Mouse (Mus musculus) cortical plate, adult 2 months (tissue): ENCODE measurements around the gene Rbck1. TPM values are rescaled to one million over a fixed set of nuclear protein-coding genes. Genes with fewer than 3 reads are reported as not detected.

ENCODE experiments used
- H3K27ac ChIP-seq: fragments of 200-500 bp; 2 replicates; pipeline ENCODE4 v1.5.1; 2012; ENCODE audit warnings: low read length, control low read depth, inconsistent platforms; ENCODE audit not compliant: insufficient read depth
- H3K4me1 ChIP-seq: fragments of 200-500 bp; 2 replicates; pipeline ENCODE4 v1.6.1; 2011; ENCODE audit warnings: low read length; ENCODE audit not compliant: control insufficient read depth, insufficient read depth
- H3K4me3 ChIP-seq: fragments of 200-500 bp; 2 replicates; pipeline ENCODE4 v1.5.1; 2011; ENCODE audit warnings: mild to moderate bottlenecking, low read length, control low read depth; ENCODE audit not compliant: insufficient read depth
- CTCF ChIP-seq: fragments of 200-500 bp; IDR thresholded peaks from 2 replicates; pipeline ENCODE4 v1.5.1; 2011; ENCODE audit warnings: mild to moderate bottlenecking, control low read depth, low read length; ENCODE audit not compliant: insufficient read depth; ENCODE audit errors: extremely low read depth
- POLR2A ChIP-seq: fragments of 200-500 bp; IDR thresholded peaks from 2 replicates; pipeline ENCODE4 v1.6.1; 2011; ENCODE audit warnings: mild to moderate bottlenecking, low read length, control low read depth; ENCODE audit not compliant: insufficient read depth; ENCODE audit errors: extremely low read depth
- polyA plus RNA-seq: library from polyadenylated mRNA; depleted of rRNA; stranded (reverse); fragments of >200 nt; gene quantifications from 2 replicates; pipeline ENCODE4 v1.2.3, GENCODE M21; 2012

Gene Rbck1
- polyA plus RNA-seq, 1 experiment = 197 TPM

GRCm38 (mm10) chr2:152317054-152317453, 15.4 kb downstream of the Rbck1 start:
- Histone ChIP-seq H3K27ac (no peak overlapping the region), H3K4me3 (no peak overlapping the region), H3K4me1 (no peaks in the 10 kb centered on the region)
- TF ChIP-seq CTCF = no peak
- no peak for TF ChIP-seq POLR2A

DNA sequence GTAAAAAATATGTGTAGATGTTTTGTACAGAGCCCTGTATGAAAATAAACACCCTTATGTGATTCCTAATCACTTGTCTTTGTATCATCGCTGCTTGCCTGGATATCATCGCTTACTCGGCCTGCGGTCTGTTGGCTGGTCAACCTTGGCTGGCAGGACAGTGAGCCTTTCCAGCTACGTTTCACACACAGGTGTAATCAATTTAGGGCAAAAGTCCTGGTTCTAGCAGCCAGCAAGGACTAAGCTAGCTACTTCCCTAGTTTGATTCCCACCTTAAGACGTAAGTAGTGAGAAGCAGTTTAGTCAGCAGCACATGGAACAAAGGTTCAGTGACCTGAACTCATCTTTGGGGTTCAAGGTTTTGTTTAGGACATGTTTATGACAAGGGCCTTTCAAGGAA, 18.5 kb downstream of the Rbck1 start:
- TF ChIP-seq CTCF (no peak), POLR2A (no peak)
- Histone ChIP-seq H3K4me1 (no peaks in the 10 kb centered on the region), H3K4me3 (no peak overlapping the region), H3K27ac (no peak overlapping the region)

- H3K4me1 ChIP-seq = no peaks in the 10 kb centered on the region
- TF ChIP-seq POLR2A = 0 out of 2 replicates have a peak, but pooled peaks have one; percentile 8
- no peak for TF ChIP-seq CTCF
- H3K4me3 ChIP-seq = no peak overlapping the region
- H3K27ac ChIP-seq = no peak overlapping the region
Measured at GRCm38 (mm10) chr2:152312996-152313395, 19.5 kb downstream of the Rbck1 start.

GRCm38 (mm10) chr2:152307186-152307585, 25.3 kb downstream of the Rbck1 start:
- Histone ChIP-seq H3K27ac (no peak overlapping the region), H3K4me1 (no peaks in the 10 kb centered on the region), H3K4me3 (no peak overlapping the region)
- TF ChIP-seq CTCF = no peak
- TF ChIP-seq POLR2A = no peak

DNA sequence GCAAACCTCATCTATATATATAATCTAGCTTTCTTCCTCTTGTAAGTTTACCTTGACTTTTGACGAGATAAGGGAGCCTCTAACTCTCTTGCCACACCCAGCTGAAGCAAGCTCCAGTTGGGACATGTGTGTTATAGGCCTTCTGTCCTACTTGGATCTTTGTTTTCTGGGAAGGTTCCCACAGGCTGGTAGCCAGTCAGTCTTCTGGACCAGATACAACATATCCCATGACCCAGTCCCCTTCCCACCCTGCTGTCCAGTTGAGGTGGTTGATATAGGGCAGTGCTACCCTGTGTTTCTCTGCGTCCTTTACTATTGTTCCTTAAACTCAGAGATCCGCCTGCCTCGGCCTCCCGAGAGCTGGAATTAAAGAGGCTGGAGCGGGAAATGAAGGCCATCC, 27.0 kb downstream of the Rbck1 start:
- no peak for TF ChIP-seq CTCF
- TF ChIP-seq POLR2A = no peak
- Histone ChIP-seq H3K4me3 (no peak overlapping the region), H3K4me1 (no peaks in the 10 kb centered on the region), H3K27ac (no peak overlapping the region)

GRCm38 (mm10) chr2:152303781-152304180, 28.7 kb downstream of the Rbck1 start:
- TF ChIP-seq CTCF (no peak), POLR2A (no peak)
- no peaks in the 10 kb centered on the region for H3K4me1 ChIP-seq

DNA sequence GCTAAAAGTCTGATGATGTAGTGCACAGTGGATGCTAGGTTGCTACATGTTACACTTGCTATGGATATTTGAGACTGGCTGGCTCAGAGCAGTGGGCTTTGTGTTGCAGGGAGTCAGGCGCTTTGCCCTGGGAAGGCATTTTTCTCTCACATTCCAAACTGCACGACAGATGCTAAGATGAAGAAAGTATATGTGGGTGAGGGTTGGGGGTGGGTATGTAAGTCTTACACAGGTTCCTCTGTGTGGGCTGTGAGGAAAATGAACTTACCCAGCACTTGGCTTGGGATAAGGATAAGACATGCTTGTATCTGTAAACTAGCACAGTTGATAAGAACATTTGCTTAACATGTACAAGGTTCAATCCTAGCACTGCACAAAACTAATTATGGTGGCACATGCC, 29.6 kb downstream of the Rbck1 start:
- TF ChIP-seq POLR2A (no peak), CTCF (no peak)
- Histone ChIP-seq H3K4me1 (no peaks in the 10 kb centered on the region), H3K27ac (no peak overlapping the region), H3K4me3 (no peak overlapping the region)

More at GRCm38 (mm10) chr2:152303781-152304180, 28.7 kb downstream of the Rbck1 start:
- H3K27ac ChIP-seq = no peak overlapping the region
- no peak overlapping the region for H3K4me3 ChIP-seq

DNA sequence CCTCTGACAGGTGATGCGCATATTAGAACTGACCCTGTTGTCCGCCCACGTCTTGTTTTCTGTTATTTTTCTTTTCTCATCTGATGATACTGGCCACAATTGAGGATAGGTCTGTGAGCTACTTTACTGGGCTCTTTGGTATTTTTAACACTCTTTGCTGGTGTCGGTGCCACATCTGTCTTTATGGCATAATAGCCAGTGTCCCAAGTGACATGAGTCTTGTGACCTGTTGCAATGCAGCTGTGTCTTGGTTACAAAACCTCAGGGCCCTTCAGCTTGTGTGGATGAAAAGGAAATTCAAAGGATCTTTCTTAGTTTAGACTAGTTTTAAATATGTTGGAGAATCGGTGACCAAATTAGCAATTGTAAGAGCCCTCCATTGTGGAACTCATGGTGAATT, 37.9 kb downstream of the Rbck1 start:
- Histone ChIP-seq H3K4me1 (peaks cover 4% of the 10 kb centered on the region; the same call in 1 of the 2 replicates), H3K27ac (no peak overlapping the region), H3K4me3 (peak overlapping the region; percentile 93)
- TF ChIP-seq POLR2A = no peak
- no peak for TF ChIP-seq CTCF

DNA sequence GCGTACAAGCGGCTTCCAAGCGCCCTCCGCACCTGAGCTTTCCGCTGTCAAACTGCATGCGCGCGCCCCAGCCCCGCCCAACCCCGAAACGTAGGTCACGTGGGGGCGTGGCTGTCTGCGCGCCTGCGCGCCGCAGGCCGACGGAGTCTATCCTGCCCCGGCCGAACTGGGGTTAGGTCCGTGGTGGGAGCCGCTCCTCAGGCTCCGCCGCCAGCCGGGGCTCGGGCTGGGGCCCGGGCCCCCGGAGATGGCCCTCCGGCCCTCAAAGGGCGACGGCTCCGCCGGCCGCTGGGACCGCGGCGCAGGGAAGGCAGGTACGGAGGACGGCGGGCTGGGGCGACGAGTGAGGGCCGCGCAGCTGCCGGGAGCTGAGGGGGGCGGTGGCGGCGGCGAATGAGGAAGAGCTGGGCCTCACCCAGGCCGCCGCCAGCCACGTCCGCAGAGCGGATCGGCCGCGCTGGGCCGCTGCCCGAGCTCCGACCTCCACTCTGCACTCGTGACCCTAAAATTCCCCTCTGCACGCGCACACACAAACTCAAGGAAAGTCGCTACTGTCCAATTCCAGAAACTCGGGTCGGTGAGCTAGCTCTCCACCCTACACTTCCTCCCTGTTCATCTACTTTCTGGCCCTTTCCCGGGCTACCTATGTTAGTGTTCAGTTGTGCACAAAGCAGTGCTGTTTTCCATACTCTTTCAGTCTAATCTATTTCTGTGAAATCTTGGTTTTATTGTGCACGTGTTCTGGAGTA, 38.6 kb downstream of the Rbck1 start, which contains the start of gene Tbc1d20:
Gene Tbc1d20, plus strand, starts transcription at position 102 of the 749 bp plus-strand sequence.
- Histone ChIP-seq H3K4me1 (peaks cover 4% of the 10 kb centered on the region; the same call in 1 of the 2 replicates), H3K4me3 (peak within 1 kb of the TSS; percentile 93), H3K27ac (peak within 1 kb of the TSS; percentile 69)
- peak; percentile 72 for TF ChIP-seq POLR2A
- no peak for TF ChIP-seq CTCF

DNA sequence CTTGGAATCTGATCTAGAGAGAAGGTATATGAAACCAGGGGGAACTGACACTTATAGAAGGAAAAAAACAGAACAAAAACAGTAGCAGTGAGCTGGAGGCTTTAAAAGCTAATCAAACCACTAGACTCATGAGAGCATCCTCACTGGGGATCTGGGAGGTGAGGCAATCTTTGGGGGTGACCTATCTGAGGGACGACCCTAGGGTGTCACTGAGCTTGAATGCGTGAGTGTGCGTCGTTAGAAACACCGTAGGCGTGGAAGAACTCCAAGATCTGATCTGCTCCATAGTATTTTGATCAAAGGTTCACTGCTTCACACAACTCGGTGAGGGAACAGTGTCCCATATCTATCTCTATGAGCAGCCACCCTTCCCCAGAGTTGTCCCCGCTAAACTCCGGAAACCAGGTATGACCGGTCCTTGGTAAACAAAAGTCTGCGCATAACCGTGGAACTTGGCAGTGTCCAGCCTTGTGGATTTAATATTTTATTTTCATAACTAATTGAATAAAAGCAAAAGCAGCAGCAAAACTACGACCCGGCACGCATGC, 39.2 kb downstream of the Rbck1 start:
- H3K27ac ChIP-seq = no peak overlapping the region
- TF ChIP-seq CTCF (no peak), POLR2A (no peak)
- peak overlapping the region; percentile 93 for H3K4me3 ChIP-seq
- H3K4me1 ChIP-seq = peaks cover 4% of the 10 kb centered on the region; the same call in 1 of the 2 replicates
